Mouse (Mus musculus): Measurements from ENCODE around the gene Cadps2. TPM values are rescaled to one million over a fixed set of nuclear protein-coding genes. Genes with fewer than 3 reads are reported as not detected.

The Cadps2 gene
- polyA plus RNA-seq, 1 experiment from 2014 or later, result 2.0 TPM

- no peak overlapping the region for H3K27ac ChIP-seq
- H3K27me3 ChIP-seq, result peaks cover 30% of the 10 kb centered on the region
- no peak for ATAC-seq (ENCODE audit: insufficient number of reproducible peaks, low FRiP score, low TSS enrichment, low read depth)
- H3K4me1 ChIP-seq, result peaks cover 13% of the 10 kb centered on the region
- H3K4me2 ChIP-seq, result no peak overlapping the region
- H3K4me3 ChIP-seq, result no peak overlapping the region
- H3K9me3 ChIP-seq, result no peaks in the 10 kb centered on the region
- H3K36me3 ChIP-seq, result no peaks in the 10 kb centered on the region
- 82% methylated on average over 5 of the region's 5 CpGs for WGBS
- H3K9ac ChIP-seq, result no peak overlapping the region
Observed at GRCm38 (mm10) chr6:23837127-23837526, 2.1 kb downstream of the Cadps2 start.

GRCm38 (mm10) chr6:23836694-23837093, 2.5 kb downstream of the Cadps2 start:
- Histone ChIP-seq H3K9me3 (no peaks in the 10 kb centered on the region), H3K36me3 (no peaks in the 10 kb centered on the region), H3K4me1 (peaks cover 13% of the 10 kb centered on the region), H3K9ac (no peak overlapping the region), H3K27ac (no peak overlapping the region), H3K27me3 (peaks cover 30% of the 10 kb centered on the region), H3K4me2 (no peak overlapping the region), H3K4me3 (no peak overlapping the region)
- 41% methylated on average over 2 of the region's 2 CpGs for WGBS
- no peak for ATAC-seq (ENCODE audit: insufficient number of reproducible peaks, low FRiP score, low TSS enrichment, low read depth)

GRCm38 (mm10) chr6:23835552-23835951, 3.7 kb downstream of the Cadps2 start:
- H3K9ac ChIP-seq, result no peak overlapping the region
- peaks cover 27% of the 10 kb centered on the region for H3K27me3 ChIP-seq
- no peak overlapping the region for H3K27ac ChIP-seq
- no peaks in the 10 kb centered on the region for H3K9me3 ChIP-seq
- no peak for ATAC-seq (ENCODE audit: insufficient number of reproducible peaks, low FRiP score, low TSS enrichment, low read depth)
- no peak overlapping the region for H3K4me3 ChIP-seq
- peaks cover 13% of the 10 kb centered on the region for H3K4me1 ChIP-seq
- no peaks in the 10 kb centered on the region for H3K36me3 ChIP-seq
- WGBS, result 86% methylated on average over 4 of the region's 4 CpGs
- no peak overlapping the region for H3K4me2 ChIP-seq

- Histone ChIP-seq H3K4me3 (no peak overlapping the region), H3K27me3 (no peaks in the 10 kb centered on the region), H3K27ac (no peak overlapping the region), H3K4me2 (no peak overlapping the region), H3K4me1 (no peaks in the 10 kb centered on the region), H3K36me3 (no peaks in the 10 kb centered on the region), H3K9me3 (no peaks in the 10 kb centered on the region), H3K9ac (no peak overlapping the region)
- 59% methylated on average over 3 of the region's 3 CpGs for WGBS
- no peak for ATAC-seq (ENCODE audit: insufficient number of reproducible peaks, low FRiP score, low TSS enrichment, low read depth)
Observed at GRCm38 (mm10) chr6:23830741-23831140, 8.5 kb downstream of the Cadps2 start.

- Histone ChIP-seq H3K36me3 (no peaks in the 10 kb centered on the region), H3K9me3 (no peaks in the 10 kb centered on the region)
- 85% methylated on average over 2 of the region's 2 CpGs for WGBS
Observed at GRCm38 (mm10) chr6:23829338-23829737, 9.9 kb downstream of the Cadps2 start.

GRCm38 (mm10) chr6:23821819-23822218, 17.4 kb downstream of the Cadps2 start:
- no peak for ATAC-seq (ENCODE audit: insufficient number of reproducible peaks, low FRiP score, low TSS enrichment, low read depth)
- Histone ChIP-seq H3K4me1 (no peaks in the 10 kb centered on the region), H3K9ac (no peak overlapping the region), H3K9me3 (no peaks in the 10 kb centered on the region), H3K36me3 (no peaks in the 10 kb centered on the region), H3K27me3 (no peaks in the 10 kb centered on the region), H3K27ac (no peak overlapping the region), H3K4me2 (no peak overlapping the region), H3K4me3 (no peak overlapping the region)
- 88% methylated on average over 5 of the region's 5 CpGs for WGBS

More at GRCm38 (mm10) chr6:23829338-23829737, 9.9 kb downstream of the Cadps2 start:
- no peaks in the 10 kb centered on the region for H3K4me1 ChIP-seq
- H3K27ac ChIP-seq, result no peak overlapping the region
- no peak overlapping the region for H3K4me2 ChIP-seq
- no peak for ATAC-seq (ENCODE audit: insufficient number of reproducible peaks, low FRiP score, low TSS enrichment, low read depth)
- no peak overlapping the region for H3K9ac ChIP-seq
- H3K27me3 ChIP-seq, result no peaks in the 10 kb centered on the region
- H3K4me3 ChIP-seq, result no peak overlapping the region

- Histone ChIP-seq H3K4me1 (no peaks in the 10 kb centered on the region), H3K27me3 (no peaks in the 10 kb centered on the region), H3K4me2 (no peak overlapping the region), H3K36me3 (no peaks in the 10 kb centered on the region), H3K9me3 (no peaks in the 10 kb centered on the region), H3K4me3 (no peak overlapping the region), H3K9ac (no peak overlapping the region), H3K27ac (no peak overlapping the region)
- WGBS, result 66% methylated on average over 1 of the region's 1 CpGs
- ATAC-seq (ENCODE audit: insufficient number of reproducible peaks, low FRiP score, low TSS enrichment, low read depth), result no peak
Observed at GRCm38 (mm10) chr6:23810087-23810486, 29.1 kb downstream of the Cadps2 start.

GRCm38 (mm10) chr6:23809344-23809743, 29.9 kb downstream of the Cadps2 start:
- H3K9ac ChIP-seq, result no peak overlapping the region
- H3K27me3 ChIP-seq, result no peaks in the 10 kb centered on the region
- no peaks in the 10 kb centered on the region for H3K4me1 ChIP-seq
- H3K4me3 ChIP-seq, result no peak overlapping the region
- no peaks in the 10 kb centered on the region for H3K9me3 ChIP-seq
- no peak overlapping the region for H3K27ac ChIP-seq
- H3K4me2 ChIP-seq, result no peak overlapping the region
- ATAC-seq (ENCODE audit: insufficient number of reproducible peaks, low FRiP score, low TSS enrichment, low read depth), result no peak
- H3K36me3 ChIP-seq, result no peaks in the 10 kb centered on the region
- 81% methylated on average over 6 of the region's 6 CpGs for WGBS

- no peak overlapping the region for H3K9ac ChIP-seq
- H3K27ac ChIP-seq, result no peak overlapping the region
- H3K36me3 ChIP-seq, result no peaks in the 10 kb centered on the region
- no peak for ATAC-seq (ENCODE audit: insufficient number of reproducible peaks, low FRiP score, low TSS enrichment, low read depth)
- H3K4me3 ChIP-seq, result no peak overlapping the region
- H3K27me3 ChIP-seq, result no peaks in the 10 kb centered on the region
- no peaks in the 10 kb centered on the region for H3K4me1 ChIP-seq
- H3K4me2 ChIP-seq, result no peak overlapping the region
- 78% methylated on average over 7 of the region's 7 CpGs for WGBS
- H3K9me3 ChIP-seq, result no peaks in the 10 kb centered on the region
Observed at GRCm38 (mm10) chr6:23805333-23805732, 33.9 kb downstream of the Cadps2 start.

- Histone ChIP-seq H3K4me3 (no peak overlapping the region), H3K27ac (no peak overlapping the region), H3K9me3 (no peaks in the 10 kb centered on the region), H3K4me2 (no peak overlapping the region), H3K36me3 (no peaks in the 10 kb centered on the region), H3K27me3 (no peaks in the 10 kb centered on the region), H3K4me1 (no peaks in the 10 kb centered on the region), H3K9ac (no peak overlapping the region)
- no peak for ATAC-seq (ENCODE audit: insufficient number of reproducible peaks, low FRiP score, low TSS enrichment, low read depth)
- 70% methylated on average over 3 of the region's 3 CpGs for WGBS
Observed at GRCm38 (mm10) chr6:23791822-23792221, 47.4 kb downstream of the Cadps2 start.

- no peaks in the 10 kb centered on the region for H3K4me1 ChIP-seq
- no peaks in the 10 kb centered on the region for H3K27me3 ChIP-seq
- no peaks in the 10 kb centered on the region for H3K9me3 ChIP-seq
- H3K36me3 ChIP-seq, result no peaks in the 10 kb centered on the region
- no peak for ATAC-seq (ENCODE audit: insufficient number of reproducible peaks, low FRiP score, low TSS enrichment, low read depth)
- 33% methylated on average over 1 of the region's 1 CpGs for WGBS
- H3K27ac ChIP-seq, result no peak overlapping the region
- H3K4me3 ChIP-seq, result no peak overlapping the region
- H3K9ac ChIP-seq, result no peak overlapping the region
- H3K4me2 ChIP-seq, result no peak overlapping the region
Observed at GRCm38 (mm10) chr6:23777641-23778040, 61.6 kb downstream of the Cadps2 start.

GRCm38 (mm10) chr6:23762204-23762603, 77.0 kb downstream of the Cadps2 start:
- no peak overlapping the region for H3K27ac ChIP-seq

GRCm38 (mm10) chr6:23758249-23758648, 81.0 kb downstream of the Cadps2 start:
- H3K4me1 ChIP-seq, result no peaks in the 10 kb centered on the region
- 70% methylated on average over 2 of the region's 2 CpGs for WGBS
- no peaks in the 10 kb centered on the region for H3K36me3 ChIP-seq
- no peaks in the 10 kb centered on the region for H3K27me3 ChIP-seq
- H3K9me3 ChIP-seq, result no peaks in the 10 kb centered on the region
- no peak overlapping the region for H3K4me2 ChIP-seq
- H3K9ac ChIP-seq, result no peak overlapping the region
- ATAC-seq (ENCODE audit: insufficient number of reproducible peaks, low FRiP score, low TSS enrichment, low read depth), result no peak
- H3K4me3 ChIP-seq, result no peak overlapping the region
- H3K27ac ChIP-seq, result no peak overlapping the region

More at GRCm38 (mm10) chr6:23762204-23762603, 77.0 kb downstream of the Cadps2 start:
- H3K4me2 ChIP-seq, result no peak overlapping the region
- WGBS, result 53% methylated on average over 3 of the region's 3 CpGs
- H3K9ac ChIP-seq, result no peak overlapping the region
- H3K4me3 ChIP-seq, result no peak overlapping the region
- no peaks in the 10 kb centered on the region for H3K9me3 ChIP-seq
- H3K36me3 ChIP-seq, result no peaks in the 10 kb centered on the region
- H3K4me1 ChIP-seq, result no peaks in the 10 kb centered on the region
- no peaks in the 10 kb centered on the region for H3K27me3 ChIP-seq
- ATAC-seq (ENCODE audit: insufficient number of reproducible peaks, low FRiP score, low TSS enrichment, low read depth), result no peak

Data from limb, embryonic 15.5 days (tissue).